Mouse (Mus musculus) large intestine, adult 2 months (tissue): ENCODE results near the gene Gm5431. TPM values are rescaled to one million over a fixed set of nuclear protein-coding genes. Genes with fewer than 3 reads are reported as not detected.
"Not testable (repeated sequence)": the region's sequence is repeated elsewhere in the genome, so short reads cannot be mapped to it uniquely, and the experiment has no call there.

Experiments used
- DNase-seq: peaks from one replicate; pipeline ENCODE4 v3.0.0-alpha.2; 2012; ENCODE audit warnings: low read depth, low spot score
- WGBS: fragments of 180-500 bp; shearing (Covaris S2); methylation state at CpG from one replicate; pipeline ENCODE4 v1.1.7; 2018; 5-methylcytosine and 5-hydroxymethylcytosine counted together
- polyA plus RNA-seq: library from polyadenylated mRNA; depleted of rRNA; stranded (reverse); fragments of >200 nt; gene quantifications from 2 replicates; pipeline ENCODE4 v1.2.3, GENCODE M21; 2012; rRNA removed

Gene Gm5431
- polyA plus RNA-seq = 3.3 and 8.2 TPM in 2 replicates

DNA sequence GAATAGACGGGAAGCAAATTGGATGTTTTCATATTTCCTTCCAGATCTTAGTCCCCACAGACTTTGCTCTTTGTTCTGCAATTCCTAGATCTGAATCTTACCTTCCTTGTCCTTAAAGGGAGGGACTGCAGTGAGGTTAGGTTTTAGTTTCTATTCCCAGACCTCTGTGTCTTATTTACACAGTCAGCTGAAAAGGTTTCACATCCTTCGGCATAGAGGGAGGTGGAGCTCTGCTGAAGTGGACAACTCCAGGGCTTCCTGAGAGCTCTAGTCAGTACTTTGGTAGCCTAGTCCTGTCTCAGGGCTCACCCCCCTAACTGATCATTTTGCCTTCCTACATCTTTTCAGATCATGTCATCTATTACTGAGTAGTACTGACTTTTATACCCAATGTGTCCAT, at the start of gene Gm5431:
Gm5431 (minus strand) TSS at position 194 of the 400 bp plus-strand sequence.
- peak; percentile 48 for DNase-seq
- WGBS = 11% methylated on average over 2 of the region's 2 CpGs

DNA sequence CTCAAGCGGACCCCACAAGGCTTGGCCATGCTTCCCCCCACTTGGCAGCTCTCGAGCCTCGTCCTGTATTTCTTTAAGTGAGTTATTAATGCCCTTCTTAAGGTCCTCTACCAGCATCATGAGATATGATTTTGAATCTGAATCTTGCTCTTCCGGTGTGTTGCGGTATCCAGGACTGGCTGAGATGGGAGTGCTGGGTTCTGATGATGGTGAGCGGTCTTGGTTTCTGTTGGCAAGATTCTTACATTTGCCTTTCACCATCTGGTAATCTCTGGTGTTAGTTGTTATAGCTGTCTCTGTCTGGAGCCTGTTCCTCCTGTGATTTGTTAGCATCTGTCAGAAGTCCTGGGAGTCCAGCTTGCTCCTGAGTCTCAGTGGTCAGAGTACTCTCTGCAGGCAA, 44.1 kb upstream of the Gm5431 start, which contains the start of gene Psme2b:
Psme2b (minus strand) TSS at position 101 of the 400 bp plus-strand sequence.
- WGBS = 93% methylated on average over 6 of the region's 6 CpGs
- DNase-seq = not testable (repeated sequence)

DNA sequence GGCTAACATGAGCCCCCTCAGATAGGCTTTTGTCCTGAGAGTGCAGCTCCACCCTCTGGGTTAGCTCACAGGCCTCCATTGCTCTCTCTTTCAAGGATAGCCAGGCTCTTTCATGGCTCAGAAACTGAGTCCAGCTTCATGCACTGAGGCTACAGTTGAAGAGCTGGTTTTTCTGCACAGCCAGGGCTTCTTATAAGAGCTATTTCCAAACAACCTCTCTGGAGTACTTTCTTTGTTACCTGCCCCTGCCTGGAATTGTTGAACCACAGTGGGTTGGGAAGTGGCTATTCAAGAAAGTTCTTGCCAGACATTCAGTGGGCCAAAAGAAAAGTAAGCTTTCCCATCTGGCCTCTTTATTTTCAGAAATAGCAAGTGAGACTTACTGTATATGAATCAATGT, 37.3 kb upstream of the Gm5431 start:
- not testable (repeated sequence) for DNase-seq

DNA sequence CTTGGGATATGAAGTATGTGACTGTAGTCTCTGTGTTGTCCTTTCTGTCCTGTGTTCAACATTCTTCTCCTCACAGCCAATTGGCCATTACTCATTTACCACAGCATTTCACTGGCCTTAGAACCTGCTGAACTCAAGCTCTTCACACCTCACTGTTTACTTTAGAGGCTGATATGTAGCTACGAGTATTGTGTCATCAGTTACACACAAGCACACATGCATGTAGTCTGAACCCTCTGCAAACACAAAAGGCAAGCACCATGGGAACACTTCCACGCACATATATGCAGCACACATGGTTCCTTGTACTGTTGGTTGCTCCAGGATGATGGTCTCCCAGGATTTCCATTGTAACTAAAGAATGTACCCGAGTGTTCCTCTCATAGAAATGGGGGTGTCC, 33.3 kb upstream of the Gm5431 start:
- WGBS = no CpG with 5 or more reads among the region's 3 CpGs
- DNase-seq = not testable (repeated sequence)

DNA sequence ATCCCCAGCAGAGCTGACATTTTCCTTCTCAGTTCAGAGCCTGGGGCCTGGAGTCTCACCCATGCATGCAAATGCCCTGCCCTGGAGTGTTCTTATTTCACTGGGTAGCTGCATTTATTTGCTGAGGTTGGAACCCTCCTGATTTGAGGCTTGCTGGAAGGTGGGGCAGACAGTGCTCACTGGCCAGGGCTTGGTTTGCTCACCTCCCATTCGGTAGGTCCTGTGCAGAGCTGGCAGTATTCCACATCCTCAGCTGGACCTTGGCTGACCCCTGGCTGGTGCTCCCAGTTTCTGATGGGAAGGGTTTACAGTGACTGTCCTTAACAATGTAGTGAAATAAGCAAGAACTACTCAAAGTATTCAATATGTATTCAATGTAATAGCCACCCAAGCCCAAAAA, 31.9 kb upstream of the Gm5431 start:
- WGBS = 0% methylated on average over 1 of the region's 1 CpGs
- DNase-seq = not testable (repeated sequence)

DNA sequence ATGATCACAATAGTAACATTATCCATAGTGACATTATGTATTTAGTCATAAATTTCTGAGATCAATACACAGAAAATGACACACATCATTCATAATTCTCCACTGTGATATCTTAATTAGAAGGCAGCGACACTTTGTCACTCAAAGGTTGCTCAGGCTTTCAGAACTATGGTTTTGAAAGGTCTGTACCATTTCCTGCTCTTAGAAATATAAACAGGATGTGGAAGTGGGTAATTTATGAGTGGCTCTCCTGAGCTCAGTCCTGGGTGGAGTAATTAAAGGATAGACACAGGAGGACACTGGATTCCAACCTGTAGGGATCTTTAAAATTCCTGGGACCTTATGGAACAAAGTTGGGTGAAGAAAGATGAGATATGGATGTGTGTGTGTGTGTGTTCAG, 31.4 kb upstream of the Gm5431 start:
- WGBS = 62% methylated on average over 1 of the region's 1 CpGs
- not testable (repeated sequence) for DNase-seq

DNA sequence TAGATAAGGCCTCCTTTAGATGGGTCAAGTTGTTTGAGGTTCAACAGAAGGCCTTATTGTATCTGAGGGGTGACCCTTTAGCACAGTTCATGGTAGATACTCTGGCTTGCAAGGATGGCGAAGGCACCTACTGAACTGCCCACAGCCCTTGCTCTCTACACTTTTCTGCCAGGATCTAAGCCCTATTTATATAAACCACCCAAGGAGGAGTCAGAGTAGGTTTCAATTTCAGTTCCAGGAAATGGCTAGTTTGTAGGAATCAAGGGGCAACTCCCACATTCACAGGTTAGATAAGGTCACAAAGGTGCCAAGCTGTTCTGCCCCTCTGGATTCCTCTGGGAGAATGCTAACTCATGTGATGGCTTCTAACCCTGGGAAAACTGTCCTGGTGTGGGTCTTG, 26.1 kb upstream of the Gm5431 start:
- 89% methylated on average over 1 of the region's 1 CpGs for WGBS
- DNase-seq = not testable (repeated sequence)

DNA sequence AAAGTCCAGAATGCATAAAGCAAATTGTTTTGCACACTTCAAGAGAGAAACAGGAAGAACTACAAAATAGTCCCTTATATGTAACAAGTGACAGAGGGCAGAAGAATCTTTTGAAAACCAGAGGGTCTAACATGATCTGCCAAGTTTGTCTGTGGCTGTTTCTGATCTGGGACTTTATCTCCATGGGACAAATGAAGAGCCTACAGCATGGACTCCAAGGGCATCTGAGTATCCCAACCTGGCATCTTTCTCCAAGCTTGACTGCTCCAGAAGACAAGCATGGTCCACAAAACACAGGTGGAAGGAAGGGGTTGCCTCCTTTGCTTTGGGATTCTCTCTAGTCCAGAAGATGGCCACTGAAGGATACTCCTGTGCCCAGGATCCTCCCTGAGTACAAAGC, 24.4 kb upstream of the Gm5431 start:
- not testable (repeated sequence) for DNase-seq

DNA sequence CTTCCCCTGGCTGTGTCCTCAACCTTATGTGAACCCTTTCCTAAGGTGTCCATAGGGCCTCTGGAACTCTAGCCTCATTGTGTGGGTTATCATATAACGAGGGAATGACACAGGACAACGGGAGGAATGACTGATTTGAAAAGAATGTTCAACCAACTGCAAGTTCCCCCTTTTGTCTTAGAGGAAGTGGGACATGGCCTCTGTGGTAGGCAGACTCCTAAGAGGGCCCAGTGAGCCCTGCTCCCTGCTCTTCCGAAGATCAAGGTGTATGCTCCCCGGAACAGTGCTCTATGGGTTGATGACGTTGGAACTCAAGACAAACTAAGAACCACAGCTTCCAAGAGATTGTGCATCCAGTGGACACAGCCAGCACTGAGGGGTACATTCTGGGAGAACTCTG, 21.8 kb upstream of the Gm5431 start:
- DNase-seq = not testable (repeated sequence)
- WGBS = 83% methylated on average over 5 of the region's 5 CpGs

DNA sequence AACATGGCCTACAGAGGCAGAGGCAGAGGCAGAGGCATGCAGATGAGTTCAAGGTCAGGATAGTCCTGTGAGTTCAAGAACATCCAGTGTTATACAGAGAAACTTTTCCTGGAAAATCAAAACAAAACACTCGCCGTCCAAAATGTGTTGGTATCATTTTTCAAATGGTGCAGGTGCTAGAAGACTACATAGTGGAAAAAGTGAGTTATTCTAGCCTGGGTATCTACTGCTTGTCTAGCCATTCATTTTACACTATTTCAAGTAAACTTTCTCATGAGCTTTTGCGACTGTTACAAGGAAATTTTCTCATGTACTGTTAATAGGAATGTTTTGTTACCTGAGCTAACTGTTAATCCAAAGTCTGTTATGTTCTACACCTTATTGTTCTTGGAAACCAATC, 16.4 kb upstream of the Gm5431 start:
- 67% methylated on average over 3 of the region's 3 CpGs for WGBS
- DNase-seq = no peak

DNA sequence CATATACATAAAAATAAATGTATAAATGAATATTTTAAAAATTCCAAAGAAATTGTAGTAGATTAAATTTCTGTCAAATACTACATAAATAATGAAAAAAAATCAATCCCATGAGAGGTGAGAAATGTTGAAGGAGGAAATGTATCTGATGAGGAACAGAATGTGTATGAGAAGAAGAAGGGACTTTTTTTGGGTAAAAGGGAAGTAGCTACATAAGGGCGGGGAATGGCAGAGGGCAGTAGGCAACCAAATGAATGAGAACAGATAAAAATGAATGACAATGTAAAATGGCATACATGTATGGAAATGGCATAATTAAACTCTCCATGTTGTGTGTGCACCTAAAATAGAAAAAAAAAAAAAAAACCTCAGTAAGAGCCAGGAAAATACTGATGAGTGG, 11.6 kb upstream of the Gm5431 start:
- WGBS = 89% methylated on average over 1 of the region's 1 CpGs
- no peak for DNase-seq

DNA sequence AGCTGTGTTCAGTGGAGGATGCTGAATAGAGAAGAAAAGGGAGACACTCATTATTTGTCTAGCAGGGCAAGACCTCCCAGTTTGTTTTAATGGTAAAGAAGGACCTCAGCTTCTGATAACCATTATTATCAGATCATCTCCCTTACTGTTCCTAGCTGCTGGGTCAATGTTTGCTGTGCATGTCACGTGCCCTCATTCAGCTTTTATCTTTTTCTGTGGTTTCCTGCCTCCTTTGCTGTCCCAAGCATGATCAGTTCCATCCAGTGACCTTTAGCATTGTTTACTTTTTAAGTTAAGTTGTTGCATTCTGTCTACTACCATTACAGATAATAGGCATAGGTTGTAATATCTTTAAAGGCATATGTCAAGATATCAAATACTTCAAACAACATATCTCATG, 6.4 kb upstream of the Gm5431 start:
- 40% methylated on average over 1 of the region's 1 CpGs for WGBS
- no peak for DNase-seq

DNA sequence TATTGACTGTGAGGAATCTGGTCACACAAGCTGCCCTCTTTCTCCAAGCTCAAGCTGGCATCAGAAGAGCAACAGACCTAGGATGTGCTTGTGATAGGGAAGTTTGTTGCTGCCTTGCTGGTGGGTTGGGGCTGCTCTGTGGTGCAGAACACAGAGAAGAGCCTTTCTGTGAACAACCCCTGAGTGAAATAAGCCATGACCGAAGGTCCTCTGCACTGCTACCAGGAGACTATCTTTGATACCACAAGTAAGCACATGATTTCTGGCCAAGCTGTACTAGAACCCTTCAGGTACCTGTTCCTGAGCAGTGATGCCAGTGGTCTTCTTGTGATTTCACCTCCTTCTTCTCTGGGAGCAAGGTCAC, 465 bp downstream of the Gm5431 start:
- WGBS = 88% methylated on average over 1 of the region's 1 CpGs

DNA sequence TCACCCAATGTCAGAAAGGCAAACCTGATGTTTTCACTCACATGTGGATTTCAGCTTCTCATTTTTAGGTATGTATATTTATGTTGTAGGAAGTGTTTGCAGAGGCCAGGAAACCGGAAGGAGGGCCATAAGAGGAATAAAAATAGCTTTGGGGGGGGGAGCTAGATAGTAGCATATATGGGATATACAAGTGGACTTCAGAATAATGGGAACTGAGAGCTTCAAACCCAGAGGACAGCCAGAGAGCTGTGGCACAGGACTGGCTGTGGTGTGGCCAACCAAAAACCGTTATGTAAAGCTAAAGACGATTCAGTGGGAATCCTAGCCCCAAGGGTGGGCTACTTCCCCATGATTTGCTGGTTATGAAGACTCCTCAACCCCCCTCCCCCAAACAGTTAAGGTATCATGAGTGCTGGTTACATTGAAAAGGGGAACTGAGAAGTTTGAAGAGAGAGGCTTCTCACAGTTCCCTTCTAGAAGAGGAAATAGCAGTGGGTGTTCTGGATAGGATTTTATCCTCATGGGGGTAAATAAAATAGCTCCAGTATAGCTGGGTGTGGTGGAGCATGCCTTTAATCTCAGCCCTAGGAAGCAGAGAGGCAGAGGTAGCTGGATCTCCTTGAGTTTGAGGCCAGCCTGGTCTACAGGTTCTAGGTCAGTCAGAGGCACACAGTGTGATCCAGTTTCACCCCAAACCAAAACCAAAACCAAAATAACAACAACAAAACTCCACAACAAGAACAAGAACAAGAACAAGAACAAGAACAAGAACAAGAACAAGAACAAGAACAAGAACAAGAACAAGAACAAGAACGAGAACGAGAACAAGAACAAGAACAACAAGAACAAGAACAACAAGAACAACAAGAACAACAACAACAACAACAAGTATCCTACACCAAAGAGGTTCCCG, 1.1 kb downstream of the Gm5431 start:
- not testable (repeated sequence) for DNase-seq
- 78% methylated on average over 6 of the region's 6 CpGs for WGBS

More for the DNA sequence above, 465 bp downstream of the Gm5431 start:
- not testable (repeated sequence) for DNase-seq

DNA sequence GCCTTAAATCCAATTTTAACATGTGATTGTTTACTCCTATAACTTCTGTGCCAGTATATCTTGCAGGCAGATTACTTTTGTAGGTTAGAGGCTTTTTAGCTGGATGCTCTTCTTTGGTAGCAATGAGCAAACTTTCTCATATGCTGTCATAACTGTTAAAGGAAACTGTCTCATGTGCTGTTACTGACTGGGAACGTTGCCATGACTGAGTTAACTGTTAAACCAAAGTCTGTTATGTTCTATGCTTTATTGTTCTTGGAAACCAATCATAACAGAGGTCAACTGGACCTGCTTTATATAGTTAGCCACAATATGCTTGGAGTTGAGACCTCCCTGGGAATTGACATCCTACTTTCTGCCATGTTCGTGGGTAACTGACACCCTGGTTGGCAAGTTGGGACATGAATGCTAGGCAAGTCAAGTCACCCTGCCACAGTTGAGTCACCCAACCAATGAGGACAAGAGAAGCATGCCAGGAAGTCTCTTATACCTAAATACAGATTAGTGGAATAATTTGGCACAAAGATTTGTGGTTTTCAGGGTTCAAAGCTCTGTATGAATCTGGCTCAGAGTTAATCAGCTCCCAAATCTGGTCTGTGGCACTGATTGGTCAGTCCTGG, 3.1 kb downstream of the Gm5431 start:
- WGBS = 17% methylated on average over 2 of the region's 2 CpGs
- DNase-seq = peak; percentile 85

DNA sequence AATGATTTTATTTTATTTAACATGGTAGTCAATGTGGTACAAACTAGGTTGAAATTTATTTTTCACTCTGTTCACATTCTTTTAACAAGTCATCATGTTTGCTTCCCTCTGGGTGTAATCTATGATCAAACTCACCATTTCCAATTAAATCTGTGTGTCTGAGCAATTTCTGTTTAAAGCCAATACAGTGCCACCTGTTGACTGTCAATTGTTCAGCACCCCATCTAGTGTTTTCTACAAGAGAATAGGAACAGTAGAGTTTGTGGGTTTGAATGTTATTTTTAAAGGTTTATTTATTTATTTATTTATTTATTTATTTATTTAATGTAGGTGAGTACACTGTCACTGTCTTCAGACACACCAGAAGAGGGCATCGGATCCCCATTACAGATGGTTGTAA, 25.3 kb downstream of the Gm5431 start:
- no peak for DNase-seq
- 97% methylated on average over 1 of the region's 1 CpGs for WGBS

DNA sequence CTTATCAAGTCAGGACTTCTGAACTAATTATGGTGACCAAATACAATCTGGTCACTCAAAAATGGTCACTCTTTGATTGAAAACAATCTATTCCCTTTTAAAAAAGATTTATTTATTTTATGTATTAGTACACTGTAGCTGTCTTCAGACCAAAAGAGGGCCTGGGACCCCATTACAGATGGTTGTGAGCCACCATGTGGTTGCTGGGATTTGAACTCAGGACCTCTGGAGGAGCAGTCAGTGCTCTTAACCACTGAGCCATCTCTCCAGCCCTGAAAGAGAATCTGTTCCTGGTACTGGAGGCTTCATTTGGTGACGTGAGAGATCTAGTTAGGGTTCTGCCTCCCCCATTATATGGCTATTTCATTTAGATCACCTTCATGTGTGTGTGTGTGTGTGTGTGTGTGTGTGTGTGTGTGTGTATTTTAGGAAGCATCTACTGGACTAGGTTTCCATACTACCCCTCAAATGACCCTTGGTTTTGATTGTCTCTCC, 26.6 kb downstream of the Gm5431 start:
- 94% methylated on average over 1 of the region's 1 CpGs for WGBS
- not testable (repeated sequence) for DNase-seq

DNA sequence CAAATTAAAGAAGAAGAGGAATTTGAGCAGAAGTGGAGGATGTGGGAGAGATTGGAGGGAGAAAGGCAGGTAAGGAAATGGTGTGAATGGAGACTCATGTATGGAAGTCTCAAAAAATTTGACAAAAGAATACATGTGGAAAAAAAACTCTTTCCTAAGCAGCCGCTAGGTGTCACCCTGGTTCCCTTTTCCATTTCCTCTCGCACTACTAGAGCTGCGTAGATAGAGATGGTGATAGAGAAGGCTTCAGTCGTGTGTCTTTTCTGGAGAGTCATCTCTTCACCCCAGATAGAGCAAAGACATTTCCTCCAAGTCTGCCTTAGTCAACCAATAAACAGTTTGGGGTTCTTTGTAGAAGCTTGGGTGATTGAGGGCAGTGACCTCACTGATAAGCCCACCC, 27.5 kb downstream of the Gm5431 start:
- DNase-seq = no peak
- WGBS = under 1% methylated on average over 4 of the region's 4 CpGs

DNA sequence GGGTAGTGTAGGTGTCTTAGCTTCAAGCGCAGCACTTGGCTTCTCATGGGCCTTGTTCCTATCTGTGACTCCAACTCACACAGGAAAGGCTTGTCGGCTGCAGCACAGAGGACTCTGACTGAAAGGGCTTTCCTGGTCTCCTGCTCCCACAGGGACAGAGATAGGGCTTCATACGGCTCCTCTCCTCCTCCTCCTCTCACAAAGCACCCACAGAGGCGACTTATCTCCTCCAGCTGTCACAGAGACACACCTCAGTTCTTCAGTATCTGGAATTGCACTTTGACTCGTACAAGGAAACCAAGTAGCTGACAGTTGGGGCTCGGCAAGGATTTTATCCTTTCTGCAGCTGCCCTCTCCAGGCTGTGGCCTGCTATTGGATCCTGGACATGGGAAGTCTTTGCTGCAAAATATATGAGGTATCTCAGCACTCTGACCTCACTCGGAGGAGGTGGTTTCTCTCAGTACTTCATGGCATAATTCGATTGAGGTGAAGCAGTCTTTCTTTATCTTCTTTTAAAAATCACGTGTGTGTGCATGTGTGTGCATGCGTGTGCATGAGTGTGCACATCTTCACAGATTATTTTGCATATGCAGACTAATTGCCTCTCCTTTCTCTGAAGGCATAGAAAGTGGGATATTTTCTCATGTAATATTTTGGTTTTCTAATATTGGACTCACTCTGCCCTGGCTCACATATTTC, 28.3 kb downstream of the Gm5431 start:
- DNase-seq = no peak
- 29% methylated on average over 10 of the region's 10 CpGs for WGBS

DNA sequence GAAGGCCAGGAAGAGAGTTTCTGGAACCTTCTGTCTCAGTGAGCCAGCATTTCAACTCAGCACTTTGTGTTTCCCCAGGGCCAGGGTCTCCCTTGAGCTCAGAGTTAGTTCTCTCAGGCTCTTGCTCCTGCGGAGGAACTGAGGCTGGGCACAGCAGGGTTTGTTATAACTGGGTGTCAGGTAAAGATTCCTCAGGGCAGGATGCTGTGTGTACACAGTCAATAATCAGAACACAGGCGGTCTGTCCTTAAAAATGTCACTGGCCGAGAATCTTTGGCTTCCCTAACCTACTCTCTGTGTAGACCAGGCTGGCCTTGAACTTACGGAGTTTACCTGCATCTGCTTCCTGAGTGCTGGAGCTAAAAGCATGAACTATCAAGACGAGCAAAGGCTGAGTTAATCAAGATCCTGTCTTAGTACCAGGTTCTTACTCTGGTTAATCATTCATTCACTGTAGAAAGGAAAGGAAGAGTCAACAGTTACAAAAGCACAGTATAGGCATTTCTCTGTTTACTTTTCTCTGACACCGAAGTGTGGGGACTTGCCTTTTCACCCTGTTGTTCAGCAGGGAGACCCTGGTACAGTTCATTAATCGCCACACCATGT, 29.2 kb downstream of the Gm5431 start:
- 33% methylated on average over 7 of the region's 7 CpGs for WGBS
- DNase-seq = no peak
